Mouse (Mus musculus) T-helper 17 cell (primary cell): Measurements from ENCODE around the gene 1500009C09Rik.

Experiments used
- in situ Hi-C, 2 experiments: fragments of 300-600 bp; cut with MboI, MseI; formaldehyde crosslinking; loops; 1 replicate in 1 of 2; 2 replicates in 1 of 2; pipeline ENCODE4 v1.15.1; 2025; ENCODE audit warnings: high pct_unique_total_duplicates in 2 of 2

The 1500009C09Rik gene

DNA sequence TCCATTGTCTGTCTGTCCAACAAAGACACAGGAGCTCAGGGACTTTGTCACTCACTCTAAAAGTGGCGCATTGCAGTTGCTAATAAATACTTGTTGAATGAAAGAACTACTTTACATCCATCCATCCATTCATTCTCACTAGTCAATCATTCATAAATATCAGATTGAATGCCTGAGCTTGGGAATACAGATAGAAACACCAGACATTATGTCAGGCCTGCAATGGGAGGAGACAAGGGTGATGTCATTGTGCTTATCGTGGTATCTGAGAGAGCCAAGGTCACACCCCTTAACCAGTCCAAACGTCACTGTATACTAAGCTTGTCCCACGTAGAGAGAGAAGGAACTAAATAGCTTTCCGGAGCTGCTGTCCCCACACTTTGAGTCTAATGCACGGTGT, at the start of gene 1500009C09Rik:
TSS of gene 1500009C09Rik (plus strand) at position 301 of the 400 bp plus-strand sequence.
- in situ Hi-C loops, result no loop called here

DNA sequence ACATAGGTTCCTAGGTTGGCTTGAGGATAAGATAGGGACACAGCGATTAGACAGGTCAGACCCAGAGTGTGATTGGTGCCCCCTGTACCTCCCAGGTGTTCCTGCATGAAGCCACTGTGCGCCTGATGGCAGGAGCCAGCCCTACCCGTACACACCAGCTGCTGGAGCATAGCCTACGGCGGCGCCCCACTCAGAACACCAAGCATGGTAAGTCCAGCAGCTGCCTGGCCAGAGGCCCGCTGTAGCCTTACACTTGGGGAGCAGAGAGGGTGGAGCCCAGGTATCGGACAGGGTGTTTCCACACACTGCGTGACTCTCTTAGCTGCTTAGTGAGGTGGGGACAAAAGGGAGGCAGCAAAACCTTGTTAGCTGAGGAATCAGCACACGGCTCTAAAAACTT, 49.1 kb upstream of the 1500009C09Rik start:
- in situ Hi-C loops, result no loop called here

- in situ Hi-C loops, result no loop called here
These were observed 48.4 kb upstream of the 1500009C09Rik start for GRCm38 (mm10) chr15:82203611-82204351.

DNA sequence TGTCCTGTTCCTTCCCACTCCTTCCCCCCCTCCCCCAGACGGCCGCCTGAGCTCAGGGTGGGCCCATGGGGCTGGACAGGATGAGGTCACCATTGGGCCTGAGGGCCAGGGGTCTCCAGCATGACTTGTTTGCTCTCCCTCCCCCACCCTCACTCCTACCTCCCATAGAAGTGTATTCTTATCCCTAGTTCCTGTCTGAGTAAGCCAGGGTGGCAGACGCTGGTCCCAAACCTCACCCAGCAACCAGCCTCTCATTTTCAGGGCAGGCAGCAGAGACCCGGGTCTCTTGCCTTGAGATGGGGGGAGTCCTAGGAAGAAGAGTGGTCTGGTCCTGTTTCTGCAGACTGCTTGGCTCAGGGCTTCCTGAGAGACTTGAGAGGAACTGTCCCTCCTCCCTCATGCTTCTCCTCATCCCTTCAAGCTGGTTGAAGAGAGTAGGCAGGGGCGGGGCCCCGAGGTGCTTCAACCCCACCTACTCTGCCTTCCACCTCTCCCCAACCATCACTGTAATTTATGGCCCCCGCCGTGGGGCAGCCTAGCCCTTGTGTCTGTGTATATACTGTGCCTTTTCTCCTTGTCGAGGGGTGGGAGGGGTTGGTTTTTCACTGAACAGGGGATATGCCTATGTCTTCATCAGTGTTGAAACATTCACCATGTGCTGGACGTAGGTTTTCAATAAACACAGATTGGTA, 47.4 kb upstream of the 1500009C09Rik start:
- in situ Hi-C loops, result no loop called here

- in situ Hi-C loops, result no loop called here
These were observed 45.7 kb upstream of the 1500009C09Rik start for GRCm38 (mm10) chr15:82206365-82207104.

GRCm38 (mm10) chr15:82207105-82207459, 45.1 kb upstream of the 1500009C09Rik start:
- in situ Hi-C loops, result no loop called here

- in situ Hi-C loops, result no loop called here
These were observed 44.5 kb upstream of the 1500009C09Rik start for GRCm38 (mm10) chr15:82207504-82208219.

DNA sequence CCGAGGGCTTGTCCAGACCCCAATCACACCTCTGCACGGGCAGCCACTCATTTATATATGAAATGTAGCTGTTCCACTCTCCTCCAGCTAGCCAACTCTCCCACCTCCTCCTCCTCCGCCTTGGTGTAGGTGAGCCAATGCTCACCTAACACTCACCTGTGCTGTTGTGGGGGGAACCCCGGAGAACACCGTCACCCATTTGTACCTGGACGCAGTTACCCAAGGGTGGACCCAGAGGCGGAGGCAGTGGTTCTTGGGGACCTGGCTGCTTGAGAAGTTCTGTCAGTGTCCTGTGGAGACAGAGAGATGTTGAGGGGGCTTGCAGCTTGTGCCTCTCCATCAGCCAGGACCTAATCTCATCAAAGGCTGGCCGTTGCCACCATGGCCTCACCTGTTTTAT, 43.9 kb upstream of the 1500009C09Rik start:
- in situ Hi-C loops, result no loop called here

DNA sequence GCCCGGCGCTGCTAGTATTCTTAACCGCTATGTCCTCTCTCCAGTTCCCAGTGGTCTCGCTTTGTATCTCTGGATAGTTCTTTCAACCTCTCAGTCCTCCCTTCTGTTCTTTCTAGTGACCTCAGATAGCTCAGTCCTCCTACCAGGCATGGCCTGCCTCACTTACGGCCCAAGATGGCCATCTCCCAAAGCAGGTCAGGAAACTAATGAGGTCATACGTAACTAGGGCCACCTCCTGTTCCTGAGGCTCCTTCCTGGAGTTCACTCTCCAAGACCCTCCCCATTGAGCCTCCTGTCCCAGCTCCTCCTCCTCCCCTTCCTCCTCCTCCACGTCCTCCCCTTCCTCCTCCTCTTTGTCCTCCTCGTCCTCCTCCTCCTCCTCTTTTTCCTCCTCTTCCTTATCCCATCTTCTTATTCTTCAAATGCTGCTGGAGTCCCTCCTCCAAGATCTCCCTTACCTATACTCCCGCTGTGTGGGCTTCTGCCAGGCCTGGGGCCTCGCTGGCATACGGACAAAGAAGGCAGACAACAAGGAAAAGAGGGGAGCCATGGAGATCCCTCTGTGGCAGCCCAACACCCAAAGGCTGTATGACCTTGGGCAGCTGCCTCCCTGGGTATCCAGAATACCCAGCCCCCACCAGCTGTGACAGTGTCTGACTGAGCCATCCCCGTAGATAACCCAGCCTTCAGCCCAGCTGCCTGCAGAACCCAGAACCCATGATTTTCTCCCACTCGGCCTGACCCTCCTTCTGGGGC, 42.7 kb upstream of the 1500009C09Rik start:
- in situ Hi-C loops, result no loop called here

DNA sequence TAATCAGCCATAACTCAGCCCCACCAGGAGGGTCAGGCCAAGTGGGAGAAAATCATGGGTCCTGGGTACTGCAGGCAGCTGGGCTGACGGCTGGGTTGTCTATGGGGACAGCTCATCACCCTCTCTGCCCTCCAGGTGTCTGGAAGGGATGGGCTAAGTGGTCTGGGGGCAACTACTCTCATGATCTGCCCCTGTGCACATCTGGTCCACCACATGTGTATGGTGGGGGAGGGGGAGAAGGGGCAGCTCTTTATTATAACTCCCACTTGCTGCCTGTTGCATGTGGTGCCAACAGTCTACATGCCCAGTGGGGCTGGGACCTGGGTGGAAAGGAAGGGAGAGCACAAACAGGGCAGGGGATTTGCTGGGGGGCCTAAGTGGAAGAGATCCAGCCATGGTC, 41.4 kb upstream of the 1500009C09Rik start:
- in situ Hi-C loops, result no loop called here

DNA sequence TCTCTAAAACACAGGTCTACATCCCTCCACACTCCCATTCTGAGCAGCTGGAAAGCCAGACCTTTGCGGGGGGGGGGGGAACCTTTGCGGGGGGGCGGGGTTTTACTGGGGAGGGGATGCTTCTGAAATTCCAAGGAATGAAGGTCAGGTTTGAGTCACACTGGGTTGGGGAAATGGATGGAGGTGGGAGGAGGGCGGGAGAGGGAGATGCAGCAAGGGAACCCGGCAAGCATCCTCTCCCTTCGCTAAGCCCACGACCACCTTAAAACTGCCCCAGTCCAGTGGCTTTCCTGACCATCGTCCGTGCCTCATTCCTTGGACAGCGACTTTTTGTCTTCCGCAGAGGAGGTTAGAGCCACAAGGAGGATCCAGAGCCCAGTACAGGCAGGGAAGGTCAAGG, 40.9 kb upstream of the 1500009C09Rik start:
- in situ Hi-C loops, result no loop called here

GRCm38 (mm10) chr15:82211911-82212751, 40.1 kb upstream of the 1500009C09Rik start:
- in situ Hi-C loops, result no loop called here

- in situ Hi-C loops, result no loop called here
These were observed 39.5 kb upstream of the 1500009C09Rik start, which contains the start of gene Shisa8 for GRCm38 (mm10) chr15:82212752-82213063. Gene Shisa8 (minus strand): TSS chr15:82212815.

GRCm38 (mm10) chr15:82213222-82213621, 39.0 kb upstream of the 1500009C09Rik start:
- in situ Hi-C loops, result no loop called here

DNA sequence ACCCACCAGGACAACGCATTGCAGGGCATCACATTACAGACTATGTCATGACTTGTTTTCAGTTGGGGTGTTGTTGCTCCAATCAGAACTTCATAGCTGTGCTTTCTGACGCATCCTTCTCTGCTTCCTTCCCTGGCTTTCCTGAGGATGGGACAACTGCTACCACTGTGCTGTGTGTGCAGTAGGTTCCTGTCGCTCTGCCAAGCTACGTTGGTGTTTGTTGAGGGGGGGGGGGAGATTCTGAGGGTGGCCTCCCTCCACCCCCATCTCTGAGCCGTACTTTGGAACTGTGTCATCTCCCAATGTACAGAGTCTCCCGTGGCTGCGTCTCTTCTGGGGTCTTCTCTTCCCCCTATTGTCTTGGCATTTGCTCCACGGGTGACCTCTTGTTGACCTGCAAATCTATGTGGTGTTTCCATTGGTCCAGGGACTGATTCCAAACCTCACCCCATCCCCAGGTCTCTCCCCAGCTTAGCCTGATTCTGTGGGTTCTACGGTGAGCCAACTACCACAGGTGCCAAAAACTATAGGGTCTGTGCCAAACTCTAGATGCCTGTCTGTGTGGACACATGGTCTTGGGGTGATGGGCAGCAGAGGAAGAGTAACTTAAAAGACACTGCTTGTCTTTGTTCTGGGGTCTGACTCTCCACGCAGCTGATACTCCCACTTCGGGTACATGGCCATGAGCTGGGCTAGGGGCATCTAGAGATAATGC, 36.7 kb upstream of the 1500009C09Rik start:
- in situ Hi-C loops, result no loop called here

- in situ Hi-C loops, result no loop called here
These were observed 35.9 kb upstream of the 1500009C09Rik start for GRCm38 (mm10) chr15:82216142-82216827.

DNA sequence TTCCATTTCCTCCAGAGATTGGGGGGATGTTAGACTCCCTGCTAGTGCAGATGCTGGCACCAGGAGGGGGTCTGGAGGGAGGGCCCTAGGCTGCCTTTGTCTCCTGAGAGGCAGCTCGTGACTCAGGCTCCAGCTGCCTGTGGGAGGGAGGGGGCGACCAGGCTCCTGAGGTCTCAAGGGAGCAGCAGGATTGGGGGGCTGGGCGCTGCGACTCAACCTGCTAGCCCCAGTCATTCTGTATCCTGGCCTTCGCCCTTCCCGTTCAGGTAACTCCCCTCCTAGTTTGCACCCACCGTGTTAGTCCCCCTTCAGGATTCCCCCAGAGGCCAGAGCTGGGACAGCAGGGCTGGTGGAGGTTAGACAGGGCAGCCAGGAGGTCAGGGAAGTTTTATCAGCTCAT, 35.2 kb upstream of the 1500009C09Rik start:
- in situ Hi-C loops, result no loop called here

DNA sequence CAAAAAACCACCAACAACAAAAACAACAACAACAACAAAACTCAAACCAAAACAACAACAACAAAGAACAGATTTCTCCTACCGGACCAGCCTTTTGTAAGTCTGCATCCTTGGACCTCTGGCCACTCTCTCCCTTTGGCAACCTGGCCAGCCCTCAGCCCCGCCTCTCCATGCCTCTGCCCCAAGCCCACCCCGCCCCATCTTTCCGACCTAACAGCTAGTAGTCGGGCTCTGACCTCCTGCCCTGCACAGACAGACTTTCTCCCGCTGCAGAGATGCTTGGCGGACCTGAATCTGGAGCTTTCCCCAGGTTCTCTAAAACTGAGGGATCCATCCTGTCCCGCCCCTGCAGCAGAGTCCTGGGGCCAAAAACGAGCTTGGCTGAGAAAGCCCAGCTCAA, 34.2 kb upstream of the 1500009C09Rik start:
- in situ Hi-C loops, result no loop called here
